Mouse (Mus musculus): ENCODE data around the gene Slc39a11. TPM values are rescaled to one million over a fixed set of nuclear protein-coding genes. Genes with fewer than 3 reads are reported as not detected.

Gene Slc39a11
- polyA plus RNA-seq, 1 experiment: 16.9 TPM

GRCm38 (mm10) chr11:113498889-113499288, 151.0 kb downstream of the Slc39a11 start:
- WGBS: 63% methylated on average over 9 of the region's 9 CpGs
- peak; percentile 65 for TF ChIP-seq CTCF (IDR thresholded peaks at IDR 0.05; ENCODE audit: insufficient read depth, low read length)
- TF ChIP-seq POLR2A (IDR thresholded peaks at IDR 0.05; ENCODE audit: borderline replicate concordance, extremely low read depth, low read depth, low read length): no peak
- peak; percentile 64 for DNase-seq
- H3K4me1 ChIP-seq (ENCODE audit: control insufficient read depth, insufficient read depth, low read length): no peaks in the 10 kb centered on the region
- H3K4me3 ChIP-seq (replicated peaks; ENCODE audit: extremely low read depth, low read depth, low read length): no peak overlapping the region

- 85% methylated on average over 12 of the region's 12 CpGs for WGBS
- TF ChIP-seq POLR2A (IDR thresholded peaks at IDR 0.05; ENCODE audit: borderline replicate concordance, extremely low read depth, low read depth, low read length): no peak
- no peak for TF ChIP-seq CTCF (IDR thresholded peaks at IDR 0.05; ENCODE audit: insufficient read depth, low read length)
- no peak for DNase-seq
- no peak overlapping the region for H3K4me3 ChIP-seq (replicated peaks; ENCODE audit: extremely low read depth, low read depth, low read length)
- no peaks in the 10 kb centered on the region for H3K4me1 ChIP-seq (ENCODE audit: control insufficient read depth, insufficient read depth, low read length)
These were observed 155.8 kb downstream of the Slc39a11 start for GRCm38 (mm10) chr11:113494021-113494546.

- Histone ChIP-seq H3K4me3 (replicated peaks; ENCODE audit: extremely low read depth, low read depth, low read length) (no peak overlapping the region), H3K4me1 (ENCODE audit: control insufficient read depth, insufficient read depth, low read length) (peaks cover 3% of the 10 kb centered on the region; the same call in 1 of the 2 replicates)
- TF ChIP-seq CTCF (IDR thresholded peaks at IDR 0.05; ENCODE audit: insufficient read depth, low read length): no peak
- no peak for TF ChIP-seq POLR2A (IDR thresholded peaks at IDR 0.05; ENCODE audit: borderline replicate concordance, extremely low read depth, low read depth, low read length)
- no peak for DNase-seq
- WGBS: 61% methylated on average over 20 of the region's 20 CpGs
These were observed 159.1 kb downstream of the Slc39a11 start for GRCm38 (mm10) chr11:113490530-113491520.

- H3K4me3 ChIP-seq (replicated peaks; ENCODE audit: extremely low read depth, low read depth, low read length): no peak overlapping the region
- H3K4me1 ChIP-seq (ENCODE audit: control insufficient read depth, insufficient read depth, low read length): peaks cover 3% of the 10 kb centered on the region; the same call in 1 of the 2 replicates
- TF ChIP-seq POLR2A (IDR thresholded peaks at IDR 0.05; ENCODE audit: borderline replicate concordance, extremely low read depth, low read depth, low read length): no peak
- TF ChIP-seq CTCF (IDR thresholded peaks at IDR 0.05; ENCODE audit: insufficient read depth, low read length): no peak
- DNase-seq: peak; percentile 14
- 43% methylated on average over 8 of the region's 8 CpGs for WGBS
These were observed 162.1 kb downstream of the Slc39a11 start for GRCm38 (mm10) chr11:113487603-113488335.

- no peak overlapping the region for H3K4me3 ChIP-seq (replicated peaks; ENCODE audit: extremely low read depth, low read depth, low read length)
- peaks cover 3% of the 10 kb centered on the region; the same call in 1 of the 2 replicates for H3K4me1 ChIP-seq (ENCODE audit: control insufficient read depth, insufficient read depth, low read length)
- no peak for DNase-seq
- WGBS: 88% methylated on average over 10 of the region's 10 CpGs
- no peak for TF ChIP-seq CTCF (IDR thresholded peaks at IDR 0.05; ENCODE audit: insufficient read depth, low read length)
- TF ChIP-seq POLR2A (IDR thresholded peaks at IDR 0.05; ENCODE audit: borderline replicate concordance, extremely low read depth, low read depth, low read length): no peak
These were observed 165.8 kb downstream of the Slc39a11 start for GRCm38 (mm10) chr11:113484037-113484436.

- H3K4me1 ChIP-seq (ENCODE audit: control insufficient read depth, insufficient read depth, low read length): no peaks in the 10 kb centered on the region
- H3K4me3 ChIP-seq (replicated peaks; ENCODE audit: extremely low read depth, low read depth, low read length): no peak overlapping the region
- DNase-seq: no peak
- no peak for TF ChIP-seq POLR2A (IDR thresholded peaks at IDR 0.05; ENCODE audit: borderline replicate concordance, extremely low read depth, low read depth, low read length)
- no peak for TF ChIP-seq CTCF (IDR thresholded peaks at IDR 0.05; ENCODE audit: insufficient read depth, low read length)
- 81% methylated on average over 9 of the region's 9 CpGs for WGBS
These were observed 172.3 kb downstream of the Slc39a11 start for GRCm38 (mm10) chr11:113477550-113477949.

- Histone ChIP-seq H3K4me1 (ENCODE audit: control insufficient read depth, insufficient read depth, low read length) (no peaks in the 10 kb centered on the region), H3K4me3 (replicated peaks; ENCODE audit: extremely low read depth, low read depth, low read length) (no peak overlapping the region)
- DNase-seq: no peak
- TF ChIP-seq CTCF (IDR thresholded peaks at IDR 0.05; ENCODE audit: insufficient read depth, low read length) (no peak), POLR2A (IDR thresholded peaks at IDR 0.05; ENCODE audit: borderline replicate concordance, extremely low read depth, low read depth, low read length) (no peak)
- WGBS: 55% methylated on average over 9 of the region's 9 CpGs
These were observed 173.2 kb downstream of the Slc39a11 start for GRCm38 (mm10) chr11:113476720-113477119.

GRCm38 (mm10) chr11:113475491-113475890, 174.4 kb downstream of the Slc39a11 start:
- WGBS: 86% methylated on average over 5 of the region's 5 CpGs
- Histone ChIP-seq H3K4me1 (ENCODE audit: control insufficient read depth, insufficient read depth, low read length) (no peaks in the 10 kb centered on the region), H3K4me3 (replicated peaks; ENCODE audit: extremely low read depth, low read depth, low read length) (no peak overlapping the region)
- TF ChIP-seq CTCF (IDR thresholded peaks at IDR 0.05; ENCODE audit: insufficient read depth, low read length) (no peak), POLR2A (IDR thresholded peaks at IDR 0.05; ENCODE audit: borderline replicate concordance, extremely low read depth, low read depth, low read length) (no peak)
- DNase-seq: no peak

GRCm38 (mm10) chr11:113473998-113474534, 175.8 kb downstream of the Slc39a11 start:
- no peak for DNase-seq
- 82% methylated on average over 7 of the region's 7 CpGs for WGBS
- TF ChIP-seq CTCF (IDR thresholded peaks at IDR 0.05; ENCODE audit: insufficient read depth, low read length) (no peak), POLR2A (IDR thresholded peaks at IDR 0.05; ENCODE audit: borderline replicate concordance, extremely low read depth, low read depth, low read length) (no peak)
- no peaks in the 10 kb centered on the region for H3K4me1 ChIP-seq (ENCODE audit: control insufficient read depth, insufficient read depth, low read length)
- no peak overlapping the region for H3K4me3 ChIP-seq (replicated peaks; ENCODE audit: extremely low read depth, low read depth, low read length)
